Mouse (Mus musculus) testis, adult 2 months (tissue): ENCODE data around the gene Top1.

Source experiments
- CTCF ChIP-seq: fragments of 200-500 bp; IDR thresholded peaks from 2 replicates; pipeline ENCODE4 v1.5.1; 2012; ENCODE audit warnings: low read depth, mild to moderate bottlenecking, inconsistent platforms, low read length, moderate library complexity; ENCODE audit not compliant: control insufficient read depth, insufficient read depth, insufficient replicate concordance
- POLR2A ChIP-seq: fragments of 200-500 bp; IDR thresholded peaks from 2 replicates; pipeline ENCODE4 v1.6.1; 2012; ENCODE audit warnings: low read depth, mild to moderate bottlenecking, inconsistent platforms, low read length, moderate library complexity; ENCODE audit not compliant: control insufficient read depth

DNA sequence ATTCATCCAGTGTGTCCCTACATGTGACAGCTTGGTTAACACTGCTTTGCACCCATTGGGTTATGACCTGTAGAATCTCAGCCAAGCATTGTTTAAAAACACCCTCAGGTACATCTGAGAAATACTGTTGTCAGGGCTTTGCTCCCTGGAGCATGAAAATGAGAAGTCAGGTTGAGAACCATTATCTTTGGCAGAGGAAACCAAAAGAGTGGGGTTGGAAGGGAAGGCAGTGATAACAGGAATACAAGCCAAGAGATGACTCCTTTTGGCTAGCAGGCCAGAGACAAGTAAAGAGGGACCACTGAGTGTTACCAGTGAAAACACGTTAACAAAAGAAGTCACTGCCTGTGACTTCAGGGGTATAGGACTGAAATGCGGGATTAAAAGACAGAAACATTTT, 118.7 kb downstream of the Top1 start:
- no peak for TF ChIP-seq CTCF
- no peak for TF ChIP-seq POLR2A
